Mouse (Mus musculus) myocyte (in vitro differentiated cells): Measurements from ENCODE around the gene Ntn5. TPM values are rescaled to one million over a fixed set of nuclear protein-coding genes. Genes with fewer than 3 reads are reported as not detected.

Experiments used
- H3K27me3 ChIP-seq: one replicate; pipeline ENCODE4 v1.6.1; 2011; ENCODE audit not compliant: control insufficient read depth, insufficient read depth, insufficient read length
- H3K36me3 ChIP-seq: one replicate; pipeline ENCODE4 v1.6.1; 2011; ENCODE audit not compliant: control insufficient read depth, insufficient read depth
- H3K4me2 ChIP-seq: one replicate; pipeline ENCODE4 v1.6.1; 2011; ENCODE audit warnings: low read depth, control low read depth
- H3K4me3 ChIP-seq: one replicate; pipeline ENCODE4 v1.5.1; 2011; ENCODE audit warnings: mild to moderate bottlenecking, control low read depth, moderate library complexity
- H3K79me2 ChIP-seq: one replicate; pipeline ENCODE4 v1.6.1; 2011; ENCODE audit not compliant: control insufficient read depth, insufficient read depth
- H3ac ChIP-seq: one replicate; pipeline ENCODE4 v1.6.1; 2011; ENCODE audit not compliant: control insufficient read depth, insufficient read length
- CEBPB ChIP-seq: IDR thresholded peaks from 2 replicates; pipeline ENCODE4 v1.6.1; 2011; ENCODE audit warnings: mild to moderate bottlenecking, moderate library complexity; ENCODE audit not compliant: poor library complexity, insufficient read depth, severe bottlenecking
- E2F4 ChIP-seq: IDR thresholded peaks from one replicate; pipeline ENCODE4 v1.6.1; 2011; ENCODE audit warnings: mild to moderate bottlenecking, control low read depth, moderate library complexity; ENCODE audit not compliant: insufficient read depth
- MAX ChIP-seq: IDR thresholded peaks from one replicate; pipeline ENCODE4 v1.6.1; 2011; ENCODE audit warnings: low read depth, mild to moderate bottlenecking, control low read depth
- MYOD1 ChIP-seq, 3 experiments: IDR thresholded peaks; one replicate each; pipeline ENCODE4 v1.6.1; 2011; ENCODE audit warnings: control low read depth in 2 of 3, low read depth in 2 of 3, mild to moderate bottlenecking in 2 of 3, moderate library complexity in 1 of 3; ENCODE audit not compliant: insufficient read length in 2 of 3, control insufficient read depth in 1 of 3
- MYOG ChIP-seq, 3 experiments: IDR thresholded peaks; one replicate each; pipeline ENCODE4 v1.6.1; 2011; ENCODE audit warnings: control low read depth in 2 of 3, low read depth in 2 of 3, mild to moderate bottlenecking in 2 of 3; ENCODE audit not compliant: insufficient read length in 2 of 3, control insufficient read depth in 1 of 3, insufficient read depth in 1 of 3
- POLR2A ChIP-seq: IDR thresholded peaks from one replicate; pipeline ENCODE4 v1.6.1; 2011; ENCODE audit warnings: low read depth, mild to moderate bottlenecking, control low read depth, moderate library complexity; ENCODE audit not compliant: insufficient read length
- POLR2AphosphoS2 ChIP-seq: IDR thresholded peaks from one replicate; pipeline ENCODE4 v1.6.1; 2011; ENCODE audit warnings: low read depth, control low read depth; ENCODE audit not compliant: insufficient read length
- REST ChIP-seq: IDR thresholded peaks from one replicate; pipeline ENCODE4 v1.6.1; 2011; ENCODE audit warnings: mild to moderate bottlenecking, control low read depth, moderate library complexity; ENCODE audit not compliant: insufficient read depth, insufficient read length
- SRF ChIP-seq: IDR thresholded peaks from one replicate; pipeline ENCODE4 v1.6.1; 2011; ENCODE audit warnings: low read depth; ENCODE audit not compliant: control insufficient read depth, insufficient read length
- TCF12 ChIP-seq: IDR thresholded peaks from one replicate; pipeline ENCODE4 v1.6.1; 2011; ENCODE audit warnings: mild to moderate bottlenecking, control low read depth; ENCODE audit not compliant: poor library complexity, insufficient read depth, severe bottlenecking
- TCF3 ChIP-seq: IDR thresholded peaks from one replicate; pipeline ENCODE4 v1.6.1; 2011; ENCODE audit warnings: low read depth, control low read depth; ENCODE audit not compliant: insufficient read length
- USF1 ChIP-seq: IDR thresholded peaks from one replicate; pipeline ENCODE4 v1.6.1; 2011; ENCODE audit warnings: low read depth, mild to moderate bottlenecking, control low read depth, moderate library complexity
- polyA plus RNA-seq: library from polyadenylated mRNA; unstranded; fragments of >200 nt; fragmentation: generic; extraction: Trizol; gene quantifications from one replicate; pipeline ENCODE4 v1.2.1, GENCODE M21; 2012; ENCODE audit warnings: missing spikeins

The Ntn5 gene
- polyA plus RNA-seq, 1 experiment = 3.6 TPM

- TF ChIP-seq CEBPB = no peak
- TF ChIP-seq MYOD1 (IDR thresholded peaks at IDR 0.05; ENCODE audit: control insufficient read depth in 1 of 3, insufficient read length in 2 of 3, low read depth in 2 of 3) = no peak
- TF ChIP-seq POLR2A = no peak
- no peak for TF ChIP-seq E2F4
- TF ChIP-seq USF1 = no peak
- no peak for TF ChIP-seq SRF
- TF ChIP-seq REST = no peak
- TF ChIP-seq TCF12 = no peak
- no peak for TF ChIP-seq MYOG (IDR thresholded peaks at IDR 0.05; ENCODE audit: control insufficient read depth in 1 of 3, insufficient read depth in 1 of 3, insufficient read length in 2 of 3, low read depth in 2 of 3)
- Histone ChIP-seq H3K4me2 (no peak overlapping the region), H3K36me3 (no peaks in the 10 kb centered on the region), H3ac (no peak overlapping the region), H3K27me3 (peaks cover 10% of the 10 kb centered on the region), H3K79me2 (no peaks in the 10 kb centered on the region), H3K4me3 (no peak overlapping the region)
These were observed 11.3 kb downstream of the Ntn5 start for GRCm38 (mm10) chr7:45695098-45695497.

GRCm38 (mm10) chr7:45697894-45698293 is 14.1 kb downstream of the Ntn5 start:
- TF ChIP-seq TCF3 (no peak), SRF (no peak), POLR2AphosphoS2 (no peak), E2F4 (no peak), USF1 (no peak), REST (no peak), POLR2A (no peak), MYOG (IDR thresholded peaks at IDR 0.05; ENCODE audit: control insufficient read depth in 1 of 3, insufficient read depth in 1 of 3, insufficient read length in 2 of 3, low read depth in 2 of 3) (no peak), CEBPB (no peak), MAX (no peak), TCF12 (no peak), MYOD1 (IDR thresholded peaks at IDR 0.05; ENCODE audit: control insufficient read depth in 1 of 3, insufficient read length in 2 of 3, low read depth in 2 of 3) (no peak)
- H3ac ChIP-seq = no peak overlapping the region
- H3K4me3 ChIP-seq = no peak overlapping the region
- no peak overlapping the region for H3K4me2 ChIP-seq
- no peaks in the 10 kb centered on the region for H3K79me2 ChIP-seq
- H3K36me3 ChIP-seq = no peaks in the 10 kb centered on the region
- peaks cover 16% of the 10 kb centered on the region for H3K27me3 ChIP-seq

- no peak for TF ChIP-seq CEBPB
- TF ChIP-seq MYOG (IDR thresholded peaks at IDR 0.05; ENCODE audit: control insufficient read depth in 1 of 3, insufficient read depth in 1 of 3, insufficient read length in 2 of 3, low read depth in 2 of 3) = no peak
- TF ChIP-seq TCF3 = no peak
- no peak for TF ChIP-seq E2F4
- no peaks in the 10 kb centered on the region for H3K79me2 ChIP-seq
- no peaks in the 10 kb centered on the region for H3K36me3 ChIP-seq
These were observed 15.8 kb downstream of the Ntn5 start, which contains the start of gene Car11 for GRCm38 (mm10) chr7:45699523-45700141. Gene Car11 (plus strand): TSS chr7:45699843.

GRCm38 (mm10) chr7:45700301-45701015 is 16.6 kb downstream of the Ntn5 start:
- no peaks in the 10 kb centered on the region for H3K36me3 ChIP-seq
- peaks cover 16% of the 10 kb centered on the region for H3K27me3 ChIP-seq
- H3K4me3 ChIP-seq = peak overlapping the region; percentile 8
- no peaks in the 10 kb centered on the region for H3K79me2 ChIP-seq
- TF ChIP-seq CEBPB = no peak
- TF ChIP-seq TCF12 = no peak
- no peak for TF ChIP-seq USF1
- no peak for TF ChIP-seq E2F4
- no peak for TF ChIP-seq SRF
- H3K4me2 ChIP-seq = peak overlapping the region; percentile 69
- H3ac ChIP-seq = no peak overlapping the region

More at GRCm38 (mm10) chr7:45699523-45700141, 15.8 kb downstream of the Ntn5 start, which contains the start of gene Car11:
- H3ac ChIP-seq = no peak within 1 kb of the TSS
- H3K27me3 ChIP-seq = peaks cover 16% of the 10 kb centered on the region
- H3K4me3 ChIP-seq = peak within 1 kb of the TSS; percentile 8
- H3K4me2 ChIP-seq = peak within 1 kb of the TSS; percentile 69

- TF ChIP-seq SRF = no peak
- TF ChIP-seq MYOG (IDR thresholded peaks at IDR 0.05; ENCODE audit: control insufficient read depth in 1 of 3, insufficient read depth in 1 of 3, insufficient read length in 2 of 3, low read depth in 2 of 3) = no peak
- TF ChIP-seq CEBPB = no peak
- TF ChIP-seq POLR2A = no peak
- TF ChIP-seq MAX = no peak
- TF ChIP-seq REST = no peak
- no peak for TF ChIP-seq E2F4
- TF ChIP-seq TCF12 = no peak
- TF ChIP-seq POLR2AphosphoS2 = no peak
- no peak for TF ChIP-seq TCF3
- TF ChIP-seq MYOD1 (IDR thresholded peaks at IDR 0.05; ENCODE audit: control insufficient read depth in 1 of 3, insufficient read length in 2 of 3, low read depth in 2 of 3) = no peak
- TF ChIP-seq USF1 = no peak
- no peak overlapping the region for H3ac ChIP-seq
- peaks cover 16% of the 10 kb centered on the region for H3K27me3 ChIP-seq
- H3K4me2 ChIP-seq = peak overlapping the region; percentile 69
- no peaks in the 10 kb centered on the region for H3K79me2 ChIP-seq
- peak overlapping the region; percentile 8 for H3K4me3 ChIP-seq
- H3K36me3 ChIP-seq = no peaks in the 10 kb centered on the region
These were observed 17.2 kb downstream of the Ntn5 start for GRCm38 (mm10) chr7:45701072-45701471.
